Mouse (Mus musculus): Measurements from ENCODE around the gene Hist1h4k.

GRCm38 (mm10) chr13:21781639-21782038 lies 31.3 kb upstream of the Hist1h4k start:
- TF ChIP-seq POLR2A (IDR thresholded peaks at IDR 0.05; ENCODE audit: insufficient read length, low read depth) (no peak), E2F4 (IDR thresholded peaks at IDR 0.05; ENCODE audit: insufficient read depth) (no peak), SRF (IDR thresholded peaks at IDR 0.05; ENCODE audit: control insufficient read depth, insufficient read length, low read depth) (no peak), USF1 (IDR thresholded peaks at IDR 0.05; ENCODE audit: low read depth) (no peak)

All from myocyte (in vitro differentiated cells).